Mouse (Mus musculus) left cerebral cortex, postnatal 25 days (tissue): Measurements from ENCODE around the gene Kdelc2. TPM values are rescaled to one million over a fixed set of nuclear protein-coding genes. Genes with fewer than 3 reads are reported as not detected.

ENCODE experiments used
- DNase-seq, 2 experiments: peaks; one replicate each; pipeline ENCODE4 v3.0.0; 2022; ENCODE audit warnings: low spot score in 2 of 2, mixed read lengths in 1 of 2
- intact Hi-C: fragments of 180-260 bp; cut with DNase I; formaldehyde crosslinking; loops from one replicate; pipeline ENCODE4 v1.15.1; 2025
- total RNA-seq, 2 experiments: library from RNA; stranded (reverse); gene quantifications; 2 replicates each; pipeline ENCODE4 v1.2.3; 2021

Kdelc2 gene
- total RNA-seq, 2 experiments from 2014 or later: 6.8 to 7.2 TPM

DNA sequence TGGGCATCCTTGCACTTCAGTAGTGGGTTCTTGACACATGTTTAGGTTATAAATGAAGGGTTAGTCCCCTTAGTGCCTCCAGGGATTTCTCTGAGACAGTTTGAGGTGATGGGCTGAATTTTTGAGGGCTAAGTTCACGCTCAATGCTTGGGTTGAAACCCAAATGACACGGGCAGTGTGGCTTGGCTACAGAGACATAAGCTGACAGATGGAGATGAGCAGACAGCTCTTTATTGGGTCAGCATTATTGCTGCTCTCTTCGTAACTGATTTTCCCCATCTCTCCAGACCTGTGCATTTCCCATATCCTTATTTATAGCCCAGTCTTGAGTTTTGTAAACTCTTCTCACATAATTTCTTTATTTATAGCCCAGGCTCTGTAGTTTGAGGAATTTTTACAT, 5.7 kb upstream of the Kdelc2 start:
- intact Hi-C loops: no loop called here
- DNase-seq: no peak

GRCm38 (mm10) chr9:53380595-53380994, 3.2 kb upstream of the Kdelc2 start:
- intact Hi-C loops: loop anchor here (5.0 kb wide), 2 partner anchors 38 to 123 kb away; no protein-coding TSS in a partner anchor
- no peak for DNase-seq

DNA sequence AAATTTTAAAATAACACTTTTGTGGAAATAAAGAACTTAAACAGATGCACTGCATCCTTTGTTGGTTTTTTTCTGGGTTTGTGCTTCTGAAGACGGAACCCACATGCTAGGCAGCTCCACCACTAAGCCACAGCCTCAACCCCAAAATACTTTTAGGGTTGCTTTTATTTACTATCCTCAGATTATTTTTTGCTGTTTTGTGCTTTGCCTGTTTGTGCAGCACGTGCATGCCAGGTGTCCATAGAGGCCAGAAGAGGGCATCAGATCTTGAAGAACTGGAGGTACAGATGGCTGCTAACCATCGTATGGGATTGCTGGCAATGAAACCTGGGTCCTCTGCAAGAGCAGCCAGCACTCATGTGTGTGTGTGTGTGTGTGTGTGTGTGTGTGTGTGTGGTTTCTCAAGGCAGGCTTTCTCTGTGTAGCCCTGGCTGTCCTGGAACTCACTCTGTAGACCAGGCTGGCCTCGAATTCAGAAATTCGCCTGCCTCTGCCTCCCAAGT, 2.7 kb upstream of the Kdelc2 start:
- DNase-seq: peak in 1 of 2 experiments; percentile 8
- intact Hi-C loops: loop anchor here (1.0 to 5.0 kb wide), 3 partner anchors 18 to 124 kb away; no protein-coding TSS in a partner anchor

- intact Hi-C loops: loop anchor here (2.0 to 5.0 kb wide), 3 partner anchors 43 to 128 kb away; no protein-coding TSS in a partner anchor
- DNase-seq: no peak
Observed at GRCm38 (mm10) chr9:53384873-53385272, 1.0 kb downstream of the Kdelc2 start.

- intact Hi-C loops: no loop called here
- DNase-seq: no peak
Observed at GRCm38 (mm10) chr9:53387431-53387830, 3.6 kb downstream of the Kdelc2 start.

DNA sequence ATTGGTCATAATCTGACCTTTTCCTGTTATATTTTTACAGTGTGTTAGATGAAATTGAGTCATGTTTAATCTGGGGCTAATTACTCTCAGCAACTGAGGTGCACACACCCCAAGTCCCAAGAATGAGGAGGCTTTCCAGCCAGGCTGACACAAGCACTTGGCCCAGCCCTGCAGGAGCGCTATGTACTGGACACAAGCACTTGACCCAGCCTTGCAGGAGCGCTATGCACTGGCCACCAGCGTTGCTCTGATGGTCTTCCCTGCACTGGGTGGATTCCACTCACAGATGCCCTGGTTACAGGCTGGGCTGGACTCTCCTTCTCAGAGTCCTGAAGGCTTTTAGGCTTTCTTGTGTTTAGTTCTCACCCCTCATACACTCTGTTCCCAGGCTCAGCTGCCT, 5.3 kb downstream of the Kdelc2 start:
- intact Hi-C loops: no loop called here
- no peak for DNase-seq

DNA sequence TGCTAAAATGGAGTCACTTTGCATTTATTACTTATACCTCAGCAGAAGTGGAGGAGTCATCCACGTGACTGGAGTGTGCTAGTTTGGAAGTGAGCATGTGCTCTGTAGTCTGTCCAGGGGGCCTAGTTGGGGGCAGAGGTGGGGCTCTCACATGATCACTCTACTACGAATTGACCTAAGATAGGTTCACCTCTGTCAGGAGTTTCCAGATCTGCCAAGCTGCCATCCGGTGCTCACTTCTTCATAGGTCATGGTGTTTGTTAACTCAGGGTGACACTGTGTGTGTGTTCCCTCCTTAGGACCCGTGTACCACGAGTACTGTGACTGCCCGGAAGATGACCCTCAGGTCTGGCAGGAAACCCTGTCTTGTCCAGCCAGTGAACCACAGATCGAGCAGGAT, 6.3 kb downstream of the Kdelc2 start:
- no peak for DNase-seq
- intact Hi-C loops: no loop called here

GRCm38 (mm10) chr9:53397685-53398387, 14.0 kb downstream of the Kdelc2 start:
- peak in 1 of 2 experiments; percentile 60 for DNase-seq
- intact Hi-C loops: loop anchor here (1.0 kb wide), 2 partner anchors 141 to 144 kb away; no protein-coding TSS in a partner anchor

GRCm38 (mm10) chr9:53398388-53398700, 14.5 kb downstream of the Kdelc2 start:
- intact Hi-C loops: loop anchor here (1.0 kb wide), 1 partner anchor 144 kb away; no protein-coding TSS in a partner anchor
- peak; percentile 31 to 56 for DNase-seq

DNA sequence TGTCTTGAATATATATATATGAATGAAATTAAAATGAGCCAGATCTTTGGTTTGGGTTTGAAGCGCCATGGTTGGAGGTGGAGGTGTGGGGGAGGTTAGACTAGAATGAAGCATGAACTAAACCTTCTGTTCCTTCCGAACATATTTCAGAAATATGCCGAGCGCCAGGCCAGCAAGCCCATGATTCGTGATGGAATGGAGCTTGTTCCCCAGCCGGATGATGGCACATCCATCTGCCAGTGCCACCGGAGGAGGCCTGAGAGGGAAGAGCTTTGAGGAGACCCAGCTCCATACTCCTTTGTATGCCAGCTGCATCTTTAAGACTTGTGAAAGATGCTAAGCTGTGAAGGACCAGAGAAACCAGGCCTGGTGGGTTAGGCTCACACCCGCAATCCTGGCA, 15.7 kb downstream of the Kdelc2 start:
- intact Hi-C loops: loop anchor here (1.0 kb wide), 1 partner anchor 18 kb away; no protein-coding TSS in a partner anchor
- peak in 1 of 2 experiments; percentile 62 for DNase-seq

- DNase-seq: no peak
- intact Hi-C loops: no loop called here
Observed at GRCm38 (mm10) chr9:53400696-53401095, 16.9 kb downstream of the Kdelc2 start.

GRCm38 (mm10) chr9:53401146-53401545, 17.3 kb downstream of the Kdelc2 start:
- no peak for DNase-seq
- intact Hi-C loops: no loop called here

GRCm38 (mm10) chr9:53402291-53402711, 18.5 kb downstream of the Kdelc2 start, which contains the start of gene 4930550C14Rik:
TSS of gene 4930550C14Rik (plus strand) at chr9:53402325.
- DNase-seq: peak; percentile 24 to 31
- intact Hi-C loops: no loop called here

GRCm38 (mm10) chr9:53402991-53403390, 19.2 kb downstream of the Kdelc2 start:
- DNase-seq: no peak
- intact Hi-C loops: no loop called here

DNA sequence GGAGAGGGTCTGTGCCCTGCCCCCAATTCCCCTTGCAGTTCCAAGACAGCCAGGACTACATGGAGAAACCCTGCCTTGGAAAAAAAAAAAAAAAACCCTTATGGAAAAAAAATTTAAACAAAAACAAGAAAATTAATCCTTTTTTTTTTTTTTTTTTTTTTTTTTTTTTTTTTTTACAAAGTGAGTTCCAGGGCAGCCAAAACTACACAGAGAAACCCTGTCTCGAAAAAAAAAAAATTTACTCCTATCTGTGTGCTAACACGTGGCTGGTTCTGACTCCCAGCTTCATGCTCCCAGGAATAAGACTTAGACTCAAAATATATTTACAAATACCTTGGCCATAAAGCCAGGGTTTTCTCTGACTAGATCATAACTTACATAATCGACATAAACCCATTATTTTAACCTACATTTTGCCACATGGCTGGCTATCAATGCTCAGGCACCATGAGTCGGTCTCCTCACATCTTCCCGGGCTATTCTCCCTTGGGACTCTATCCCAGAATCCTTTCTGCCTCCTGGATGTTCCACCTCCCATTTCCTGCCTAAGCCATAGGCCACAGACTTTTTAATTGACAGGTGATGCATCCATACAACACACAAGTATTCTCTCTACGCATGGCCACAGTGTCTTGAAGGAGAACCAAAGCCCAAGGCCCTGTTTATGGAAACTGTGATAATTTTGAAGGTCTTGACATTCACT, 20.4 kb downstream of the Kdelc2 start:
- intact Hi-C loops: no loop called here

GRCm38 (mm10) chr9:53404753-53405722, 21.2 kb downstream of the Kdelc2 start:
- peak; percentile 66 to 71 for DNase-seq
- intact Hi-C loops: no loop called here

More for the DNA sequence above, 20.4 kb downstream of the Kdelc2 start:
- peak in 1 of 2 experiments; percentile 11 for DNase-seq

GRCm38 (mm10) chr9:53408548-53408947, 24.7 kb downstream of the Kdelc2 start:
- intact Hi-C loops: no loop called here
- no peak for DNase-seq

DNA sequence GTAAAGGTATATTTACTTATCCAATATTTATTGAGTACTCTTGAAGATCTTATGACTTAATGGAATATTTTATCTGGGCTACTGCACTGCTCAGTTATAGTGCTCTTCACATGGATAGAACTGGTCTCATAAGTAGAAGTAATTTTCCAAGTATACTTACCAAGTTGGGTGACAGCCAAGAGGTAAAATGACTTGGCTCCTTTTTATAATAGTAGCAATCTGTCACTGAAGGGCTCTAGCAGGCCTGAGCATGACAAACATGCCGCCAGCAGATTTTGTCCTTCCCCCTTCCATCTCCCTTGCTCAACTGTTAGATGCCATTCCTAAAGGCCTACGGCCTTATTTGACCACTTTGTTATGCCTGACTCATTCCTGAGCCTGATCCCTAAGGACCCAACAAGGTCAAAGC, 25.1 kb downstream of the Kdelc2 start:
- DNase-seq: no peak
- intact Hi-C loops: no loop called here

GRCm38 (mm10) chr9:53409427-53409826, 25.6 kb downstream of the Kdelc2 start:
- intact Hi-C loops: no loop called here

More at GRCm38 (mm10) chr9:53409427-53409826, 25.6 kb downstream of the Kdelc2 start:
- no peak for DNase-seq
